Mouse (Mus musculus) brain, embryonic 14.5 days (tissue): ENCODE results near the gene Bcor. TPM values are rescaled to one million over a fixed set of nuclear protein-coding genes. Genes with fewer than 3 reads are reported as not detected.

Experiments used
- DNase-seq: peaks from one replicate; pipeline ENCODE4 v3.0.0-alpha.2; 2011; ENCODE audit warnings: low read depth
- CTCF ChIP-seq: fragments of 200-500 bp; IDR thresholded peaks from 2 replicates; pipeline ENCODE4 v1.5.1; 2012; ENCODE audit warnings: inconsistent platforms, mild to moderate bottlenecking, moderate library complexity, borderline replicate concordance; ENCODE audit not compliant: insufficient read depth, insufficient read length; ENCODE audit errors: extremely low read depth
- POLR2A ChIP-seq: fragments of 200-500 bp; IDR thresholded peaks from 2 replicates; pipeline ENCODE4 v1.6.1; 2012; ENCODE audit warnings: mild to moderate bottlenecking, inconsistent platforms, borderline replicate concordance; ENCODE audit not compliant: poor library complexity, insufficient read depth, insufficient read length, severe bottlenecking; ENCODE audit errors: extremely low read depth
- polyA plus RNA-seq: library from polyadenylated mRNA; depleted of rRNA; stranded (reverse); fragments of >200 nt; gene quantifications from 2 replicates; pipeline ENCODE4 v1.2.3, GENCODE M21; 2012

Bcor gene
- polyA plus RNA-seq, 1 experiment, result 29.3 TPM

DNA sequence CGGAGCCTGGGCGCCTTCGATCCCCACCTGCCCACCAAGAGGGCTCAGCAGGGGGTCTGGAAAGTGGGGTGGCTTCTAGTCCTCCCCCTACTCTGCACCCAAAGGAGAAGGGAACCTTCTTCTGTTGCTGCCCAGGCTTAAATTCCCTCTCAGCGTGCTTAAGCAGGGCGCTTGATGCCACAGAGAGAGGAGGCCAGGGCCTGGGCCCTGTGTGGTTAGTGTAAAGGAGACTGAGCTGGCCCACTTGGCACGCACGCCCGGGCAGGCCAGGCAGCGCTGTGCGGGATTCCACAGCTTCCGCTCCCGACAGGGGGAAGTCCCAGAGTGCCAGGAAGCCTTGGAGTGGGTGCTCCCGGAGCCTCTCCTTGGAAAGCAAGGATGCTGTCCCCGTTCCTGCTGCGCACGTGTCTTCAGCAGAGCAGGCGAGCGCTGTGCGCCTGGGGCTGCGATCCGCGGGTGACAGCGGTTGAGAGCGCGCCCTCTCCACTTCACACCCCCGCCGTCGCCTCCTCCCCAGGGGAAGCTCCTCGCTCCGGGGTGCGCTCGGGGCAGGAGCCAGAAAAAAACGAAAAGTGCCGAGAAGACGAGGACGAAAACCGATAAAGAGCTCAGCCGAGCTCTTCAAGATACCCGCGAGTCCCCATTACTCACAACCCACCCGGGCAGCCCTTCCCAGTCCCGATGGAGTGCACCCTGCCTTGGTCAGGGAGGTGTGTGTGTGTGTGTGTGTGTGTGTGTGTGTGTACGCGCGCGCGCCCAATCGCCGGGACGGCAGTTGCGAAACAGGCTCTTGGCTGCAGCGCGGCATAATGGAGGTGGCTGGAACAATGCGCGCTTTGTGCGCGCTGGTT, 153.9 kb downstream of the Bcor start:
- TF ChIP-seq POLR2A (peak; percentile 15; the same call in 1 of the 2 replicates), CTCF (no peak)
- peak; percentile 93 for DNase-seq

GRCm38 (mm10) chrX:12005181-12006030, 154.7 kb downstream of the Bcor start:
- peak; percentile 45 for DNase-seq
- TF ChIP-seq CTCF, result no peak
- no peak for TF ChIP-seq POLR2A

- peak; percentile 49 for DNase-seq
- TF ChIP-seq CTCF (no peak), POLR2A (no peak)
These were observed 155.7 kb downstream of the Bcor start for GRCm38 (mm10) chrX:12004416-12004815.

- TF ChIP-seq CTCF (no peak), POLR2A (no peak)
- peak; percentile 67 for DNase-seq
These were observed 156.2 kb downstream of the Bcor start for GRCm38 (mm10) chrX:12003947-12004346.

DNA sequence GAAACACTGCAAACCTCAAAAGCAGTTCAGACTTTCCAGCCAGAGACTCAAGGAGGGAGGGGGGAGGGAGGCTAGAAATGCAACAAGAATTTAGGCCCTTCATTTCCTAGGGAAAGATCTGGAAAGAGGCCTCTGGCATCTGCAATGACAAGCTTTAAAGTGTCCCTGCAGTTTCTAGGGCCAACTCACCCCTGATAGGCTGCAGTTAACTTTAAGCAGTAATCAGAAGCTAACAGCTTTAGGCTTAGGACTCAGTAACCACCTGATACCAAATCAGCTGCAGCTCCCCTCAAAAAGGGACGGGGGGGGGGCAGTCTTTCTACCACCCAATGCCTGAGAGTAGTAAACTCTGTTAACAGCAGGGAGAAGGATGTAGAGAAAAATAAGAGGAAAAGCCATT, 156.6 kb downstream of the Bcor start:
- TF ChIP-seq POLR2A (no peak), CTCF (no peak)
- DNase-seq, result no peak

GRCm38 (mm10) chrX:12003106-12003505, 157.0 kb downstream of the Bcor start:
- TF ChIP-seq POLR2A (no peak), CTCF (no peak)
- peak; percentile 43 for DNase-seq

GRCm38 (mm10) chrX:12002596-12002995, 157.6 kb downstream of the Bcor start:
- TF ChIP-seq POLR2A, result no peak
- TF ChIP-seq CTCF, result no peak
- no peak for DNase-seq

- no peak for TF ChIP-seq POLR2A
- no peak for TF ChIP-seq CTCF
These were observed 158.2 kb downstream of the Bcor start for GRCm38 (mm10) chrX:12001969-12002368.

GRCm38 (mm10) chrX:12001336-12001735, 158.8 kb downstream of the Bcor start:
- peak; percentile 83 for DNase-seq
- TF ChIP-seq POLR2A, result no peak
- TF ChIP-seq CTCF, result no peak

More at GRCm38 (mm10) chrX:12001969-12002368, 158.2 kb downstream of the Bcor start:
- DNase-seq, result no peak

DNA sequence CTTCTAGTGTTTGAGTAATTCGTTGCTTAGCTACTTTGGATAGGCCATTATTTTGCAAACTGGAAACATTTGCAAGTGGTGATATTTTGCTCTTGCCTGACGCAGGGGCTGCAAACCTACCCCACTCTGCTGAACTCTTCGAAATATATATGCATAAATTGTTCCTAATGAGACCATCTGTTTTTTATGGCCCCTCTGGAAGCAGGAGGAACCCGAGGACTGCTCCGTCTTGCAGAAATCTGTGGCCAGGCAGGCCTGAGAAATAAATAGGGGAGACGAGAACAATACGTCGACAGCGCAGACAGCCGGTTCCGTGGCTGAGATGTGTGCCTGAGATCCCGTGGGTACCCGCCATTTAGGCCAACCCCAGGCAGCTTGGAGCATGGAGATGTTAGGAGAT, 159.5 kb downstream of the Bcor start:
- peak; percentile 75 for DNase-seq
- TF ChIP-seq POLR2A (no peak), CTCF (no peak)

DNA sequence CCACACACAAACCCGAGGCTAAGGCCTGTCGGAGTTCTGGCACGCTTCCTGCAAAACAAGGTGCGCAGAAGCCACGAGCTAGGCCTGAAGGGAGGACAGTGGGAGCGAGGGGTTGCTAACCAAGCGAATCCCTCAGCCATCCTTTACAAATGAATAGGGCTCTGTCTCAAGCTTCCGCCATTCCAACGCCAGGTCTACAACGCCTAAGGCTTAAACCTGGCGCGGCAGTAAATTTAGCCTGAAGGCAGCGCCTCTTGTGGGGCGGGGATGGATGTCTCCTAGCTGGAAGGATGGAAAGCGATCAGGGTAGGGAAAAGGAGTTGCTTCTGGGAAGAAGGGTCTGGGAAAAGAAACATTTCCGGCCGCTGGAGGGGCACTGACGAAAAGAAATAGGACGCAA, 160.2 kb downstream of the Bcor start:
- peak; percentile 69 for DNase-seq
- no peak for TF ChIP-seq POLR2A
- TF ChIP-seq CTCF, result peak; percentile 24; the same call in 1 of the 2 replicates
